Mouse (Mus musculus) cortical plate, adult 2 months (tissue): ENCODE results near the gene Gata5. TPM values are rescaled to one million over a fixed set of nuclear protein-coding genes. Genes with fewer than 3 reads are reported as not detected.

Source experiments
- H3K27ac ChIP-seq: fragments of 200-500 bp; 2 replicates; pipeline ENCODE4 v1.5.1; 2012; ENCODE audit warnings: low read length, control low read depth, inconsistent platforms; ENCODE audit not compliant: insufficient read depth
- H3K4me1 ChIP-seq: fragments of 200-500 bp; 2 replicates; pipeline ENCODE4 v1.6.1; 2011; ENCODE audit warnings: low read length; ENCODE audit not compliant: control insufficient read depth, insufficient read depth
- H3K4me3 ChIP-seq: fragments of 200-500 bp; 2 replicates; pipeline ENCODE4 v1.5.1; 2011; ENCODE audit warnings: mild to moderate bottlenecking, low read length, control low read depth; ENCODE audit not compliant: insufficient read depth
- CTCF ChIP-seq: fragments of 200-500 bp; IDR thresholded peaks from 2 replicates; pipeline ENCODE4 v1.5.1; 2011; ENCODE audit warnings: mild to moderate bottlenecking, control low read depth, low read length; ENCODE audit not compliant: insufficient read depth; ENCODE audit errors: extremely low read depth
- POLR2A ChIP-seq: fragments of 200-500 bp; IDR thresholded peaks from 2 replicates; pipeline ENCODE4 v1.6.1; 2011; ENCODE audit warnings: mild to moderate bottlenecking, low read length, control low read depth; ENCODE audit not compliant: insufficient read depth; ENCODE audit errors: extremely low read depth
- polyA plus RNA-seq: library from polyadenylated mRNA; depleted of rRNA; stranded (reverse); fragments of >200 nt; gene quantifications from 2 replicates; pipeline ENCODE4 v1.2.3, GENCODE M21; 2012

The Gata5 gene
- polyA plus RNA-seq, 1 experiment, result not detected

GRCm38 (mm10) chr2:180300252-180300651 lies 34.2 kb downstream of the Gata5 start:
- Histone ChIP-seq H3K4me3 (no peak overlapping the region), H3K27ac (no peak overlapping the region), H3K4me1 (no peaks in the 10 kb centered on the region)
- TF ChIP-seq POLR2A (no peak), CTCF (no peak)

DNA sequence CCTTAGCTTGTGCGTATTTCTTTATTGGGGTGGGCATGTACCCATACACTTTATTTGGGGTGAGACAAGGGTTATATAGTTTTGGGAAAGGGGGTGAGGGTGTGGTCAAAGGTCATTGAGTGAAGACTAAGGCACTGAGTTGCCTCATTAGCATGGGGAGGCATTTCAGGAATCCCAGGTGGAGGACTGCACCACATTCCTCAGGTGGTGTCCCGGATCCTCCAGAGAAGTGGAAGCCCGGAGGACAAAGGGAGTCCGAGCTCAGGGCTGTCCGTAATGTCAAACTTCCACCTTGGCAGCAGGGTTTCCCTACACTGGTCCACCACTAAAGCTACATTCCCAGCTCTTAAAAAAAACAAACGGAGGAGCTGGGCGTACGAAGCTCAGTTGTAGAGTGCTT lies 41.6 kb downstream of the Gata5 start:
- Histone ChIP-seq H3K27ac (no peak overlapping the region), H3K4me3 (no peak overlapping the region), H3K4me1 (no peaks in the 10 kb centered on the region)
- TF ChIP-seq CTCF (no peak), POLR2A (no peak)

GRCm38 (mm10) chr2:180292026-180292425 lies 42.5 kb downstream of the Gata5 start:
- no peak for TF ChIP-seq POLR2A
- no peak for TF ChIP-seq CTCF
- Histone ChIP-seq H3K4me3 (no peak overlapping the region), H3K4me1 (no peaks in the 10 kb centered on the region), H3K27ac (no peak overlapping the region)

GRCm38 (mm10) chr2:180291566-180291965 lies 42.9 kb downstream of the Gata5 start:
- Histone ChIP-seq H3K27ac (no peak overlapping the region), H3K4me3 (no peak overlapping the region), H3K4me1 (no peaks in the 10 kb centered on the region)
- TF ChIP-seq POLR2A (no peak), CTCF (no peak)

- no peak overlapping the region for H3K4me3 ChIP-seq
Measured at GRCm38 (mm10) chr2:180290503-180290902, 44.0 kb downstream of the Gata5 start.

DNA sequence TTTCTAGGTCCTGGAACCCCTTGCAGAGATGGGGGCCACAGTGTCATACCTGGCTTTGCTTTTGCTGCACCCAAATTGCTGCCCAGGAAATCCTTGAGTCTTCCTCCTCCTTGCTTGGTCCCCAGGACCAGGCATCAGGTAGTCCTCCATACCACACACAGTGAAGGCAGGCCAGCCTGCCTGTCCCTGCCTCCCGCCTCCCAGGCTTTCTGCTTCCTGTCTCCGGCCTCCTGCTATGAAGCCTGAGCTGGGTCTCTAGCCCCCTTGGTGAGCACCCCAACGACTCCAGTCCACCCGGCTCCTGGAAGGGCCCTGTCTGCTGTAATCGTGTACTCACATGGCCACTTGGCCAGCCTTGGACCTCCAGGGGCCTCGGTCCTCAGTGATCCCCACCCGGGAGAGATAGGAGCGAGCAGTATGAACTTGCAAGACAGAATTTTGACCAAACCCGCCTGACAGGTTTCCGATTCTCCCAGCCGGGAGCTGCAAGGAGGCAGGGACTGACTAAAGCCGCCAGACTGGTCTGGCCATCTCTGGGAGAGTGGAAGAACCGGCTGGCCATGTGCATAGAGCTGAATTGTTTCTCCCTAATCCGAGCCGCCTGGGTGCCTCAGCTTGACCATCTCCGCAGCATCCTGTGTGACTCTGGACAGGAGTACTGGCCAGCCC lies 44.9 kb downstream of the Gata5 start, which contains the start of gene Rbbp8nl:
Gene Rbbp8nl (minus strand): TSS at position 440 of the 669 bp plus-strand sequence.
- H3K4me1 ChIP-seq, result no peaks in the 10 kb centered on the region
- no peak within 1 kb of the TSS for H3K27ac ChIP-seq
- no peak for TF ChIP-seq CTCF
- no peak for TF ChIP-seq POLR2A
- no peak within 1 kb of the TSS for H3K4me3 ChIP-seq

More at GRCm38 (mm10) chr2:180290503-180290902, 44.0 kb downstream of the Gata5 start:
- no peak for TF ChIP-seq POLR2A
- no peak for TF ChIP-seq CTCF
- Histone ChIP-seq H3K4me1 (no peaks in the 10 kb centered on the region), H3K27ac (no peak overlapping the region)

- no peaks in the 10 kb centered on the region for H3K4me1 ChIP-seq
- H3K4me3 ChIP-seq, result no peak overlapping the region
- TF ChIP-seq POLR2A (no peak), CTCF (no peak)
- no peak overlapping the region for H3K27ac ChIP-seq
Measured at GRCm38 (mm10) chr2:180288966-180289365, 45.5 kb downstream of the Gata5 start.

DNA sequence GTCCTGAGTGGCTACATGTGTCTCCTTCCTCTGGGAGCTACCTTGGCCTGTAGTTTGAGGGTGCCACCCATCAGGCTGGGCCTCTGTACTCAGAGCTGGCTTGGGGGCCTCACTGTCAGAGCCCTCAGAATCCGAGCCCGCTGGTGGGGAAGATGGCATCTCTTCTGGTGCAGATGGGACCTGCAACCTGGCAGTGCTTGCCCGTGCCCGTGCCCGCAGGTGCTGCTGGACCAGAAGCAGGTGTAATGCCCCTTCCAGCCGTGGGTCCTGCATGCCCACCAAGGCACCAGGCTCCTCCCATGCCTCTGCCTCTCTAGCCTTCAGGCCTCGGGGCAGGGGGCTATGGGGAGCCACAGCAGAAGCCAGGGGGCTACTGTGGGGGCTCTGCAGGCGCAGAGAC lies 55.2 kb downstream of the Gata5 start:
- Histone ChIP-seq H3K27ac (no peak overlapping the region), H3K4me3 (no peak overlapping the region), H3K4me1 (no peaks in the 10 kb centered on the region)
- TF ChIP-seq CTCF (no peak), POLR2A (no peak)

DNA sequence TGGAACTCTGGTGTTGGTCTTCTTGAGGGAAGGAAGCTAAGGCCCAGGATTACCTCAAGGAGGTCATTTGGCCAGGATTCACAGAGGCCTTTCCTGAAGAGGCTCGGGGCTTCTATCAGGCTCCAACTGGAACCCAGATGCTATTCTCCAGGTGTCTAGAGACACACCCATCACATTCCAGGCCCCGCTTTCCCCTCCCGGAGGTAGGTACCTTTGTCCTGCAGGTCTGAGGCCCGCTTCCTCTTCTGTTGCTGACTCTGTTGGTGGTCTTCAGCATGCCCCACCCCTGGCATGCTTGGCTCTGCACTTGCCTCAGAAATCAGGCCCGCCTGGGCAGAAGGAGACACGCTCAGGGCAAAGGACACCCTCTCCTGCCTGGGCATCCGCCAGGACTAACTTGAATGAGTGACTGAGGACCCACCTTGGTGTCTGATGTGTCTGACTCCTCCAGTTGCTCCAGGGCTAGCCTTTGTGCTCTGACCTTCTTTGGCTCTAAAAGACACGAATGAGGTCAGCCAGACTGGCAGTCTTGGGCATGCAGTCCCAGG lies 56.7 kb downstream of the Gata5 start:
- TF ChIP-seq POLR2A (no peak), CTCF (no peak)
- H3K27ac ChIP-seq, result no peak overlapping the region
- no peak overlapping the region for H3K4me3 ChIP-seq
- H3K4me1 ChIP-seq, result no peaks in the 10 kb centered on the region

- Histone ChIP-seq H3K27ac (no peak overlapping the region), H3K4me3 (no peak overlapping the region), H3K4me1 (peaks cover 3% of the 10 kb centered on the region; the same call in 1 of the 2 replicates)
- TF ChIP-seq CTCF (no peak), POLR2A (no peak)
Measured at GRCm38 (mm10) chr2:180276851-180277259, 57.6 kb downstream of the Gata5 start.

DNA sequence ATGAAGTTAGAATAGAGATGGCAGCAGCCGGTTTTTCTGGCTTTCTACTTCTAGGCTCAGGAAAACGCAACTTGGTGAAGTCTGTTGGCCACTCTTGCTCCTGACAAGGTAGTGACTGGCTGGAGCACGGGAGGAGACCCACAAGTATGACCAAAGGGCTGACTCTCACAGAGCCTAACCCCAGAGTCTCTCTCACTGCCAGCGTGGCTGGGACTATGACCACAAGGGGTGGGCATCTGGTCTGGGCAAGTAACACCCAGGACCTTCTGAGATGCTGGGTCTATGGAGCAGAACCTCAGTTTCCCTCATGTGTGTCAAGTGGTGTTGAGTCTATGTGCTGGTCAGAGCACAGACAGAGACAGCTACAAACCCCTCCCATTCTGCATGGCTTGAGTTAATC lies 58.1 kb downstream of the Gata5 start:
- H3K4me1 ChIP-seq, result peaks cover 5% of the 10 kb centered on the region; the same call in 1 of the 2 replicates

More for the DNA sequence above, 58.1 kb downstream of the Gata5 start:
- TF ChIP-seq POLR2A (no peak), CTCF (no peak)
- no peak overlapping the region for H3K27ac ChIP-seq
- no peak overlapping the region for H3K4me3 ChIP-seq
